Mouse (Mus musculus) neural tube, embryonic 14.5 days (tissue): ENCODE measurements around the gene Gm7358. TPM values are rescaled to one million over a fixed set of nuclear protein-coding genes. Genes with fewer than 3 reads are reported as not detected.
"Not testable (repeated sequence)": the region's sequence is repeated elsewhere in the genome, so short reads cannot be mapped to it uniquely, and the experiment has no call there.

Experiments used
- ATAC-seq: fragments of 200-750 bp; cut with Nextera tagmentation; 2 replicates; pipeline ENCODE4 v1.8.0; 2017; ENCODE audit warnings: low read depth, mild to moderate bottlenecking, moderate TSS enrichment, moderate library complexity
- H3K27ac ChIP-seq: fragments of 300-500 bp; sonication (generic); 2 replicates; pipeline ENCODE4 v1.5.1; 2014; ENCODE audit warnings: low read depth, mild to moderate bottlenecking, control low read depth, low read length, moderate library complexity, mixed read lengths
- H3K27me3 ChIP-seq: fragments of 300-500 bp; sonication (generic); 2 replicates; pipeline ENCODE4 v1.6.1; 2014; ENCODE audit warnings: low read length; ENCODE audit not compliant: control insufficient read depth, insufficient read depth
- H3K36me3 ChIP-seq: fragments of 300-500 bp; sonication (generic); 2 replicates; pipeline ENCODE4 v1.6.1; 2014; ENCODE audit warnings: low read length, mixed read lengths; ENCODE audit not compliant: control insufficient read depth, insufficient read depth
- H3K4me1 ChIP-seq: fragments of 300-500 bp; sonication (generic); 2 replicates; pipeline ENCODE4 v1.6.1; 2014; ENCODE audit warnings: low read length; ENCODE audit not compliant: control insufficient read depth, insufficient read depth
- H3K4me2 ChIP-seq: fragments of 300-500 bp; sonication (generic); 2 replicates; pipeline ENCODE4 v1.6.1; 2014; ENCODE audit warnings: mild to moderate bottlenecking, low read depth, low read length, control low read depth
- H3K4me3 ChIP-seq: fragments of 300-500 bp; sonication (generic); 2 replicates; pipeline ENCODE4 v1.5.1; 2014; ENCODE audit warnings: low read depth, low read length, control low read depth, mixed read lengths
- H3K9ac ChIP-seq: fragments of 300-500 bp; sonication (generic); replicated peaks from 2 replicates; pipeline ENCODE4 v1.6.1; 2014; ENCODE audit warnings: low read depth, mild to moderate bottlenecking, control low read depth, low read length, mixed read lengths
- H3K9me3 ChIP-seq: fragments of 300-500 bp; sonication (generic); 2 replicates; pipeline ENCODE4 v1.6.1; 2016; ENCODE audit warnings: low read length; ENCODE audit not compliant: control insufficient read depth
- WGBS: fragments of 180-500 bp; shearing (Covaris S2); extraction: QIAGEN DNeasy Blood & Tissue Kit; methylation state at CpG from one replicate; pipeline ENCODE4 v1.1.7; 2014; 5-methylcytosine and 5-hydroxymethylcytosine counted together
- polyA plus RNA-seq: library from polyadenylated mRNA; unstranded; fragments of >200 nt; fragmentation: Nextera tagmentation; extraction: Ambion mirVana; gene quantifications from 2 replicates; pipeline ENCODE4 v1.2.1, GENCODE M21; 2014

Gm7358 gene
- polyA plus RNA-seq: not detected in 2 replicates

- H3K4me3 ChIP-seq, H3K27me3 ChIP-seq, H3K4me2 ChIP-seq, H3K9me3 ChIP-seq, ATAC-seq, H3K9ac ChIP-seq, H3K4me1 ChIP-seq, H3K27ac ChIP-seq, H3K36me3 ChIP-seq: not testable (repeated sequence)
- WGBS: no CpG with 5 or more reads among the region's 2 CpGs
Measured at GRCm38 (mm10) chr17:14059431-14059830, at the start of gene Gm7358. Gene Gm7358, minus strand, starts transcription at chr17:14059531.

- not testable (repeated sequence) for H3K36me3 ChIP-seq, H3K4me1 ChIP-seq, H3K27me3 ChIP-seq, H3K4me2 ChIP-seq, H3K27ac ChIP-seq, H3K9ac ChIP-seq, H3K4me3 ChIP-seq, H3K9me3 ChIP-seq, ATAC-seq
- 33% methylated on average over 3 of the region's 3 CpGs for WGBS
Measured at GRCm38 (mm10) chr17:14103018-14103417, 43.7 kb upstream of the Gm7358 start.

GRCm38 (mm10) chr17:14101446-14101980 is 42.2 kb upstream of the Gm7358 start:
- H3K4me1 ChIP-seq, H3K36me3 ChIP-seq, H3K4me3 ChIP-seq, ATAC-seq, H3K27ac ChIP-seq, H3K4me2 ChIP-seq, H3K9me3 ChIP-seq, H3K9ac ChIP-seq, H3K27me3 ChIP-seq: not testable (repeated sequence)
- WGBS: 7% methylated on average over 1 of the region's 1 CpGs

GRCm38 (mm10) chr17:14099886-14100285 is 40.6 kb upstream of the Gm7358 start:
- H3K4me2 ChIP-seq, H3K4me3 ChIP-seq, ATAC-seq, H3K9me3 ChIP-seq, H3K36me3 ChIP-seq, H3K27me3 ChIP-seq, H3K27ac ChIP-seq, H3K9ac ChIP-seq, H3K4me1 ChIP-seq: not testable (repeated sequence)
- 53% methylated on average over 3 of the region's 3 CpGs for WGBS

GRCm38 (mm10) chr17:14094165-14094564 is 34.8 kb upstream of the Gm7358 start:
- H3K9ac ChIP-seq, ATAC-seq, H3K27ac ChIP-seq, H3K9me3 ChIP-seq, H3K36me3 ChIP-seq, H3K4me3 ChIP-seq, H3K4me1 ChIP-seq, H3K4me2 ChIP-seq, H3K27me3 ChIP-seq: not testable (repeated sequence)
- WGBS: 54% methylated on average over 1 of the region's 7 CpGs

GRCm38 (mm10) chr17:14086629-14087028 is 27.3 kb upstream of the Gm7358 start:
- not testable (repeated sequence) for H3K4me2 ChIP-seq, H3K4me3 ChIP-seq, ATAC-seq, H3K27me3 ChIP-seq, H3K9me3 ChIP-seq, H3K27ac ChIP-seq, H3K4me1 ChIP-seq, H3K9ac ChIP-seq, H3K36me3 ChIP-seq
- WGBS: 14% methylated on average over 1 of the region's 1 CpGs

- H3K4me1 ChIP-seq, H3K9me3 ChIP-seq, H3K27me3 ChIP-seq, H3K27ac ChIP-seq, H3K9ac ChIP-seq, H3K4me3 ChIP-seq, H3K36me3 ChIP-seq, H3K4me2 ChIP-seq, ATAC-seq: not testable (repeated sequence)
- WGBS: 50% methylated on average over 1 of the region's 2 CpGs
Measured at GRCm38 (mm10) chr17:14041880-14042279, 17.5 kb downstream of the Gm7358 start.

- not testable (repeated sequence) for H3K4me2 ChIP-seq, H3K9me3 ChIP-seq, H3K4me3 ChIP-seq, ATAC-seq, H3K27ac ChIP-seq, H3K4me1 ChIP-seq, H3K27me3 ChIP-seq, H3K36me3 ChIP-seq, H3K9ac ChIP-seq
- 50% methylated on average over 1 of the region's 2 CpGs for WGBS
Measured at GRCm38 (mm10) chr17:14037012-14037411, 22.3 kb downstream of the Gm7358 start.

GRCm38 (mm10) chr17:14036113-14036512 is 23.2 kb downstream of the Gm7358 start:
- WGBS: 94% methylated on average over 4 of the region's 4 CpGs
- H3K9ac ChIP-seq, H3K4me2 ChIP-seq, H3K27ac ChIP-seq, ATAC-seq, H3K27me3 ChIP-seq, H3K36me3 ChIP-seq, H3K4me1 ChIP-seq, H3K9me3 ChIP-seq, H3K4me3 ChIP-seq: not testable (repeated sequence)
